Mouse (Mus musculus) CH12.LX (cell line): ENCODE measurements around the gene Dctn5.

Experiments
- CTCF ChIP-seq, 2 experiments: IDR thresholded peaks in 1 of 2; conservative IDR thresholded peaks in 1 of 2; 2 replicates each; pipeline ENCODE4 v1.5.1; 2011 to 2012; ENCODE audit warnings: low read depth in 2 of 2, low read length in 2 of 2, improper control_type of control experiment in 1 of 2, inconsistent platforms in 1 of 2, mild to moderate bottlenecking in 1 of 2, moderate library complexity in 1 of 2
- POLR2A ChIP-seq: IDR thresholded peaks from 2 replicates; pipeline ENCODE4 v1.6.1; 2011; ENCODE audit warnings: low read depth, mild to moderate bottlenecking, improper control_type of control experiment, low read length
- RAD21 ChIP-seq: IDR thresholded peaks from 2 replicates; pipeline ENCODE4 v1.6.1; 2011; ENCODE audit warnings: low read depth, mild to moderate bottlenecking, low read length, improper control_type of control experiment, moderate library complexity

DNA sequence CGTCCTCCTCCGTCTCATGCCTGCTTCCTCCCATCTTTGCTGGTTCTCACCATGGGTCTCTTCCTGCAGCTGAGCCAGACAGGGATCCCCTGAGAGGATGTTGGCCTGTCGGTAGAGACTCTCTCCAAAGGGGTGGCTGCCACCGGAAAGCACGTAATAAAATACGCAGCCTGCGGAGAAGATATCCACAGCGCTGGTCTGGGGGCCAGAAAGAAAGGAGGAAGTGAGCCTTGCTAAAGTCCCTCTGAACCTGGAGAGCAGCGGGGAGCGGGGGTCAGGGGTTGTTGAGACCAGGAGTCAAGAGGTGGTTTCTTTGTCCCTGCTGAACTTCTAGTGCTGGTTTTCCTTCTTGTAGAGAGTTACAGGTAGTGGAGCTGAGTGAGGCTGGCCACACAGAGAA is 38.8 kb downstream of the Dctn5 start:
- TF ChIP-seq CTCF (conservative IDR thresholded peaks at IDR 0.05 in 1 of 2, IDR thresholded peaks at IDR 0.05 in 1 of 2; ENCODE audit: low read depth in 2 of 2, low read length in 2 of 2) (no peak), POLR2A (no peak), RAD21 (no peak)
